Mouse (Mus musculus) C2C12 (cell line): ENCODE measurements around the gene Cyp2j6. TPM values are rescaled to one million over a fixed set of nuclear protein-coding genes. Genes with fewer than 3 reads are reported as not detected.
A peak's percentile ranks its signal among the peaks of the same experiment; 100 is the strongest.
"Not testable (repeated sequence)": the region's sequence is repeated elsewhere in the genome, so short reads cannot be mapped to it uniquely, and the experiment has no call there.

Experiments
- H3K27me3 ChIP-seq: one replicate; pipeline ENCODE4 v1.6.1; 2011; ENCODE audit not compliant: control insufficient read depth, insufficient read depth, insufficient read length
- H3K36me3 ChIP-seq: one replicate; pipeline ENCODE4 v1.6.1; 2011; ENCODE audit not compliant: control insufficient read depth, insufficient read depth
- H3K4me3 ChIP-seq: one replicate; pipeline ENCODE4 v1.5.1; 2011; ENCODE audit warnings: mild to moderate bottlenecking, control low read depth; ENCODE audit not compliant: poor library complexity, insufficient read depth, severe bottlenecking
- H3K79me2 ChIP-seq: one replicate; pipeline ENCODE4 v1.6.1; 2011; ENCODE audit not compliant: control insufficient read depth, insufficient read depth
- H3K79me3 ChIP-seq: one replicate; pipeline ENCODE4 v1.6.1; 2011; ENCODE audit warnings: low read depth, control low read depth
- H3ac ChIP-seq: one replicate; pipeline ENCODE3; 2011; ENCODE audit warnings: low read depth; ENCODE audit not compliant: control insufficient read depth, insufficient read length
- CEBPB ChIP-seq: IDR thresholded peaks from one replicate; pipeline ENCODE4 v1.6.1; 2011; ENCODE audit warnings: low read depth, mild to moderate bottlenecking, control low read depth, moderate library complexity
- CTCF ChIP-seq: IDR thresholded peaks from one replicate; pipeline ENCODE4 v1.5.1; 2011; ENCODE audit not compliant: control insufficient read depth, insufficient read depth, insufficient read length
- FOSL1 ChIP-seq: IDR thresholded peaks from one replicate; pipeline ENCODE4 v1.8.0; 2011; ENCODE audit warnings: mild to moderate bottlenecking, low read length; ENCODE audit not compliant: poor library complexity, insufficient read depth, severe bottlenecking
- MAX ChIP-seq: IDR thresholded peaks from one replicate; pipeline ENCODE4 v1.6.1; 2011; ENCODE audit warnings: mild to moderate bottlenecking, control low read depth
- MYOD1 ChIP-seq: IDR thresholded peaks from one replicate; pipeline ENCODE4 v1.6.1; 2011; ENCODE audit warnings: low read depth; ENCODE audit not compliant: control insufficient read depth, insufficient read length
- MYOG ChIP-seq: IDR thresholded peaks from one replicate; pipeline ENCODE4 v1.6.1; 2011; ENCODE audit not compliant: control insufficient read depth, insufficient read length; ENCODE audit errors: extremely low read depth
- USF1 ChIP-seq: IDR thresholded peaks from one replicate; pipeline ENCODE4 v1.6.1; 2011; ENCODE audit warnings: low read depth, mild to moderate bottlenecking, control low read depth, moderate library complexity
- long read RNA-seq, 2 experiments: library from polyadenylated mRNA; unstranded; transcript quantifications; one replicate each; pipeline ENCODE4 v2.0.0; 2019 to 2020
- polyA plus RNA-seq: library from polyadenylated mRNA; unstranded; fragments of >200 nt; fragmentation: generic; extraction: Trizol; gene quantifications from one replicate; pipeline ENCODE4 v1.2.1, GENCODE M21; 2012; ENCODE audit warnings: missing spikeins

The Cyp2j6 gene
- 0.68 TPM for polyA plus RNA-seq
- long read RNA-seq, experiment 1, partial matches to known transcripts: 0 of 3 reads
- long read RNA-seq, experiment 1, other reads (novel, unspliced or antisense): 1 of 3 reads
- long read RNA-seq, experiment 2, partial matches to known transcripts: 0 of 6 reads
- long read RNA-seq, experiment 2, other reads (novel, unspliced or antisense): 2 of 6 reads

GRCm38 (mm10) chr4:96553133-96553819, at the start of gene Cyp2j6:
Gene Cyp2j6, minus strand, starts transcription at chr4:96553661.
- no peak within 1 kb of the TSS for H3ac ChIP-seq
- H3K4me3 ChIP-seq: peak within 1 kb of the TSS; percentile 34
- TF ChIP-seq USF1: peak; percentile 93
- no peak for TF ChIP-seq FOSL1
- H3K79me2 ChIP-seq: no peaks in the 10 kb centered on the region
- H3K36me3 ChIP-seq: no peaks in the 10 kb centered on the region
- H3K79me3 ChIP-seq: no peaks in the 10 kb centered on the region
- no peaks in the 10 kb centered on the region for H3K27me3 ChIP-seq

- Histone ChIP-seq H3ac (no peak overlapping the region), H3K79me2 (no peaks in the 10 kb centered on the region), H3K79me3 (no peaks in the 10 kb centered on the region), H3K4me3 (no peak overlapping the region), H3K36me3 (no peaks in the 10 kb centered on the region), H3K27me3 (no peaks in the 10 kb centered on the region)
- TF ChIP-seq USF1 (no peak), MYOD1 (no peak), FOSL1 (no peak), MAX (no peak), CTCF (no peak), CEBPB (no peak), MYOG (no peak)
Observed at GRCm38 (mm10) chr4:96591791-96592150, 38.3 kb upstream of the Cyp2j6 start.

- H3K79me3 ChIP-seq: no peaks in the 10 kb centered on the region
- H3K27me3 ChIP-seq: no peaks in the 10 kb centered on the region
- H3K36me3 ChIP-seq: no peaks in the 10 kb centered on the region
- H3ac ChIP-seq: no peak within 1 kb of the TSS
- H3K4me3 ChIP-seq: no peak within 1 kb of the TSS
- no peaks in the 10 kb centered on the region for H3K79me2 ChIP-seq
- TF ChIP-seq MYOD1: no peak
- no peak for TF ChIP-seq MAX
- TF ChIP-seq FOSL1: no peak
Observed at GRCm38 (mm10) chr4:96590911-96591790, 37.7 kb upstream of the Cyp2j6 start, which contains the start of gene Cyp2j9. Gene Cyp2j9, minus strand, starts transcription at chr4:96591578.

- Histone ChIP-seq H3K79me2 (no peaks in the 10 kb centered on the region), H3ac (no peak overlapping the region), H3K36me3 (no peaks in the 10 kb centered on the region), H3K4me3 (no peak overlapping the region), H3K79me3 (no peaks in the 10 kb centered on the region), H3K27me3 (no peaks in the 10 kb centered on the region)
- TF ChIP-seq MAX (no peak), MYOG (no peak), FOSL1 (no peak), CTCF (no peak), USF1 (no peak), CEBPB (no peak), MYOD1 (no peak)
Observed at GRCm38 (mm10) chr4:96581425-96582088, 28.1 kb upstream of the Cyp2j6 start.

- H3K36me3 ChIP-seq, H3K27me3 ChIP-seq, H3K79me2 ChIP-seq, H3K79me3 ChIP-seq, H3ac ChIP-seq, H3K4me3 ChIP-seq: not testable (repeated sequence)
Observed at GRCm38 (mm10) chr4:96580351-96580750, 26.9 kb upstream of the Cyp2j6 start.

GRCm38 (mm10) chr4:96569442-96569841, 16.0 kb upstream of the Cyp2j6 start:
- TF ChIP-seq MAX (no peak), FOSL1 (no peak), MYOG (no peak), USF1 (no peak), CTCF (no peak), CEBPB (no peak)
- no peak overlapping the region for H3K4me3 ChIP-seq

More at GRCm38 (mm10) chr4:96569442-96569841, 16.0 kb upstream of the Cyp2j6 start:
- H3ac ChIP-seq: no peak overlapping the region
- no peaks in the 10 kb centered on the region for H3K79me2 ChIP-seq
- no peaks in the 10 kb centered on the region for H3K27me3 ChIP-seq
- H3K79me3 ChIP-seq: no peaks in the 10 kb centered on the region
- no peaks in the 10 kb centered on the region for H3K36me3 ChIP-seq
